Mouse (Mus musculus): ENCODE data around the gene Arhgef1. TPM values are rescaled to one million over a fixed set of nuclear protein-coding genes. Genes with fewer than 3 reads are reported as not detected.
"Not testable (repeated sequence)": the region's sequence is repeated elsewhere in the genome, so short reads cannot be mapped to it uniquely, and the experiment has no call there.

The Arhgef1 gene
- polyA plus RNA-seq, 1 experiment, result 915 TPM

DNA sequence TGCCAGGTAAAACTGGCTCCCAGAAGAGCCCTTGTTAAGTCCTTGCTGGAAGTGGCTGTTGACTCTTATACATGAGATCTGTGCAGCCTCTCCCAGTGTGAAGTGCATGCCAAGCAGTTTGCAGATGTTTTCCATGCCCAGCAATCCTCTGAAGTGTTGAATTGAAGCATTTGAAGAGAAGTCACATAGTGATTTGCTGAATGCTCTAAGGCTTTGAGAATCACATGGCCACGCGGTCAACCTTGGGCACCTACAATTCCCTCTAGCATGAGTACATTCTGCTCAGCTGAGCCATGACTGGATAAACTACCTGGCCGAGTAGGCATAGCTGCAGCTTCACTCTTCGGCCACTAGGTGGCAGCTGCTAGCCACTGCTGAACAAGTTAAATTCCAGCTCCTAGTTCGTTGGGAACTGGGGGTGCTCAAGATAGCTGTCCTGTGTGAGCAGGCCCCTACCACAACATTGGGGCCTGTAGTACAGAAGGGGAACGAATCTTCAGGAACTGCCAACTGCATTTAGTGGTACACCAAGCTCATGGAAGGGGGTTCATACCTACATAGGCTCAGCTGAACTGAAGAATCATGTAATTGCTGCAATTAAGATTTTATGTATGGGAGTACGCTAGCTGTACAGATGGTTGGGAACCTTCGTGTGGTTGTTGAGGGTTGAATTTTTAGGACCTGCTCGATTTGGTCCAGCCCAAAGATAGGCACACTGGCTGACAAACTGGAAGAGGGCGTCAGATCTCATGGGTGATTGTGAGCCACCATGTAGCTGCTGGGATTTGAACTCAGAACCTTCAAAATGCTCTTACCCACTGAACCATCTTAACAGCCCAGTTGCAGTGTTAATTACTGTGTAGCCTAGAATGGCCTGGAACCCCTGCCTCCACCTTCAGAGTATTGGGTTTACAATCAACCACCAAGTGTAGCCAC is 12.2 kb upstream of the Arhgef1 start:
- Histone ChIP-seq H3K4me1 (ENCODE audit: control insufficient read depth, insufficient read depth, insufficient read length) (peaks cover 22% of the 10 kb centered on the region; the same call in 1 of the 2 replicates), H3K36me3 (ENCODE audit: control insufficient read depth, insufficient read depth, low read length) (peaks cover 29% of the 10 kb centered on the region), H3K4me3 (ENCODE audit: extremely low read depth, insufficient read depth, insufficient read length) (no peak overlapping the region), H3K27ac (ENCODE audit: insufficient read depth, low read length) (peak overlapping the region; percentile 93), H3K27me3 (ENCODE audit: control insufficient read depth, insufficient read depth, low read length) (no peaks in the 10 kb centered on the region)
- TF ChIP-seq CTCF (IDR thresholded peaks at IDR 0.05; ENCODE audit: extremely low read depth, insufficient read depth, insufficient read length, insufficient replicate concordance), result peak; percentile 94; the same call in 1 of the 2 replicates
- TF ChIP-seq POLR2A (IDR thresholded peaks at IDR 0.05; ENCODE audit: low read depth, low read length), result no peak
- peak in 1 of 2 experiments; percentile 75 for DNase-seq (ENCODE audit: low read depth in 1 of 2, low spot score in 2 of 2)
- WGBS, result 25% methylated on average over 10 of the region's 10 CpGs

DNA sequence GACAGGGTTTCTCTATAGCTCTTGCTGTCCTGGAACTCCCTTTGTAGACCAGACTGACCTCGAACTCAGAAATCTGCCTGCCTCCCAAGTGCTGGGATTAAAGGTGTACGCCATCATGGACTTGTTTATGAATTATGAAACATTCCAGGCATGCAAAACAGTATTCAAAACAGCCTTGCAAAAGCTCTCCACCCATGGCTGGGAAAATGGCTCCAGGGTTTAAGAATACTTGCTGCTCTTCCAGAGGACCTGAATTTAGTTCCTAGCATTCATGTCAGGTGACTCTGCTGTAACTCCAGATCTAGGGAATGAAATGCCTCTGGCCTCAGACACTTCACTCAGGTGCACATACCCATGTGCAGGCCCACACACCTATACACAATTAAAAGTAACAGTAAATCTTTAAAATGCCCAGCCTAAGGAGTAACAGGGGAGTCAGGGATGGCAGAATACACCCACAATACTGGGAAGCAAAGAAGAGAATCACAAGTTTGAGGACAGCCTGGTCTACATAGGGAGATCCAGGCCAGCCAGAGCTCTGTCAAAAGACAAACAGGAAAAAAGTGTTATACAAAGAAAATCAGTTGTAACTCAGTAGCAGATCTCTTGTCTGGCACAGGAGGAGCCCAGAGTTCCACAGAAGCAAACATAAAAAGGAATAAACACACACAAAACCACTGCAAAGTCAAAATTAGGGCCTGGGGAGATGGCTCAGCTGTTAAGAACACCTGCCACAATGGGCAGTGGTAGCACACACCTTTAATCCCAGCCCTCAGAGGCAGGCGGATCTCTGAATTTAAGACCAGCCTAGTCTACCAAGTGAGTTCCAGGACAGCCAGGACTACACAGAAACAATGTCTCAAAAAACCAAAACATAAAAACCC is 11.2 kb upstream of the Arhgef1 start:
- no peak for DNase-seq (ENCODE audit: low read depth in 1 of 2, low spot score in 2 of 2)
- TF ChIP-seq CTCF (IDR thresholded peaks at IDR 0.05; ENCODE audit: extremely low read depth, insufficient read depth, insufficient read length, insufficient replicate concordance), result no peak
- TF ChIP-seq POLR2A (IDR thresholded peaks at IDR 0.05; ENCODE audit: low read depth, low read length), result no peak
- H3K36me3 ChIP-seq (ENCODE audit: control insufficient read depth, insufficient read depth, low read length), result peaks cover 22% of the 10 kb centered on the region
- peak overlapping the region; percentile 93 for H3K27ac ChIP-seq (ENCODE audit: insufficient read depth, low read length)
- H3K27me3 ChIP-seq (ENCODE audit: control insufficient read depth, insufficient read depth, low read length), result no peaks in the 10 kb centered on the region
- 69% methylated on average over 3 of the region's 3 CpGs for WGBS
- H3K4me3 ChIP-seq (ENCODE audit: extremely low read depth, insufficient read depth, insufficient read length), result peak overlapping the region; percentile 32; the same call in 1 of the 2 replicates
- peaks cover 13% of the 10 kb centered on the region; the same call in 1 of the 2 replicates for H3K4me1 ChIP-seq (ENCODE audit: control insufficient read depth, insufficient read depth, insufficient read length)

GRCm38 (mm10) chr7:24892125-24892583 is 10.6 kb upstream of the Arhgef1 start:
- 30% methylated on average over 2 of the region's 2 CpGs for WGBS
- Histone ChIP-seq H3K4me3 (ENCODE audit: extremely low read depth, insufficient read depth, insufficient read length) (peak overlapping the region; percentile 32; the same call in 1 of the 2 replicates), H3K27ac (ENCODE audit: insufficient read depth, low read length) (peak overlapping the region; percentile 93), H3K4me1 (ENCODE audit: control insufficient read depth, insufficient read depth, insufficient read length) (peaks cover 15% of the 10 kb centered on the region; the same call in 1 of the 2 replicates), H3K36me3 (ENCODE audit: control insufficient read depth, insufficient read depth, low read length) (peaks cover 17% of the 10 kb centered on the region), H3K27me3 (ENCODE audit: control insufficient read depth, insufficient read depth, low read length) (no peaks in the 10 kb centered on the region)
- TF ChIP-seq POLR2A (IDR thresholded peaks at IDR 0.05; ENCODE audit: low read depth, low read length) (no peak), CTCF (IDR thresholded peaks at IDR 0.05; ENCODE audit: extremely low read depth, insufficient read depth, insufficient read length, insufficient replicate concordance) (no peak)
- no peak for DNase-seq (ENCODE audit: low read depth in 1 of 2, low spot score in 2 of 2)

GRCm38 (mm10) chr7:24895749-24896148 is 7.0 kb upstream of the Arhgef1 start:
- not testable (repeated sequence) for H3K4me3 ChIP-seq (ENCODE audit: extremely low read depth, insufficient read depth, insufficient read length); DNase-seq (ENCODE audit: low read depth in 1 of 2, low spot score in 2 of 2); H3K27me3 ChIP-seq (ENCODE audit: control insufficient read depth, insufficient read depth, low read length); H3K4me1 ChIP-seq (ENCODE audit: control insufficient read depth, insufficient read depth, insufficient read length)
- H3K36me3 ChIP-seq (ENCODE audit: control insufficient read depth, insufficient read depth, low read length), result peaks cover 14% of the 10 kb centered on the region
- peak overlapping the region; percentile 91 for H3K27ac ChIP-seq (ENCODE audit: insufficient read depth, low read length)
- WGBS, result 64% methylated on average over 2 of the region's 2 CpGs

DNA sequence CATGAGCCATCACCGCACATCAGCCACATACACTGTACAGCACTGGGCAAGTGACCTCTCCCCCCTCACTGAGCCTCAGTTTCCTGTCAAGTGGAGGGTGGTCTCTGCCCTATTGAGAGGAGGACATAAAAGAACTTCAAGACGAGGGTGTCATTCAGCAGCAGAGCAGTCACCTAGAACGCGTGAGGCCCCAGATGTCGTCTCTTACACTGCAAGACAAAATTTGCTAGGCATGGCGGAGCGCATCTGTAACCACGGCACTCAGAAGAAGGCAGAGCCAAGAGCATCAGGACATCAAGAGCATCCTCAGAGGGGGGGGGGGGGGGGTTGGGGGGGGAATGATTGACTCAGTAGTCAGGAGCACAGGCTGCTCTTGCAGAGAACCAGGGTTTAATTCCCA is 6.4 kb upstream of the Arhgef1 start:
- TF ChIP-seq POLR2A (IDR thresholded peaks at IDR 0.05; ENCODE audit: low read depth, low read length) (no peak), CTCF (IDR thresholded peaks at IDR 0.05; ENCODE audit: extremely low read depth, insufficient read depth, insufficient read length, insufficient replicate concordance) (no peak)
- Histone ChIP-seq H3K4me3 (ENCODE audit: extremely low read depth, insufficient read depth, insufficient read length) (peak overlapping the region; percentile 3; the same call in 1 of the 2 replicates), H3K36me3 (ENCODE audit: control insufficient read depth, insufficient read depth, low read length) (peaks cover 17% of the 10 kb centered on the region), H3K27me3 (ENCODE audit: control insufficient read depth, insufficient read depth, low read length) (no peaks in the 10 kb centered on the region), H3K27ac (ENCODE audit: insufficient read depth, low read length) (peak overlapping the region; percentile 91), H3K4me1 (ENCODE audit: control insufficient read depth, insufficient read depth, insufficient read length) (peaks cover 6% of the 10 kb centered on the region; the same call in 1 of the 2 replicates)
- DNase-seq (ENCODE audit: low read depth in 1 of 2, low spot score in 2 of 2), result peak in 1 of 2 experiments; percentile 48
- WGBS, result 32% methylated on average over 8 of the region's 8 CpGs

- Histone ChIP-seq H3K36me3 (ENCODE audit: control insufficient read depth, insufficient read depth, low read length) (peaks cover 17% of the 10 kb centered on the region), H3K4me3 (ENCODE audit: extremely low read depth, insufficient read depth, insufficient read length) (peak within 1 kb of the TSS; percentile 90), H3K4me1 (ENCODE audit: control insufficient read depth, insufficient read depth, insufficient read length) (peaks cover 6% of the 10 kb centered on the region; the same call in 1 of the 2 replicates), H3K27me3 (ENCODE audit: control insufficient read depth, insufficient read depth, low read length) (no peaks in the 10 kb centered on the region), H3K27ac (ENCODE audit: insufficient read depth, low read length) (peak within 1 kb of the TSS; percentile 96)
- WGBS, result 43% methylated on average over 12 of the region's 12 CpGs
- TF ChIP-seq POLR2A (IDR thresholded peaks at IDR 0.05; ENCODE audit: low read depth, low read length), result peak; percentile 83
- TF ChIP-seq CTCF (IDR thresholded peaks at IDR 0.05; ENCODE audit: extremely low read depth, insufficient read depth, insufficient read length, insufficient replicate concordance), result no peak
- peak; percentile 86 to 90 for DNase-seq (ENCODE audit: low read depth in 1 of 2, low spot score in 2 of 2)
Observed at GRCm38 (mm10) chr7:24897224-24897623, 5.5 kb upstream of the Arhgef1 start, which contains the start of gene Cd79a. Gene Cd79a, plus strand, starts transcription at chr7:24897381.
